Mouse (Mus musculus) cerebellum, postnatal 14 days (tissue): ENCODE measurements around the gene Rbm34.
A peak's percentile ranks its signal among the peaks of the same experiment; 100 is the strongest.

Experiments used
- DNase-seq, 2 experiments: peaks; one replicate each; pipeline ENCODE4 v3.0.0; 2021; ENCODE audit warnings: mixed read lengths in 2 of 2

Gene Rbm34

DNA sequence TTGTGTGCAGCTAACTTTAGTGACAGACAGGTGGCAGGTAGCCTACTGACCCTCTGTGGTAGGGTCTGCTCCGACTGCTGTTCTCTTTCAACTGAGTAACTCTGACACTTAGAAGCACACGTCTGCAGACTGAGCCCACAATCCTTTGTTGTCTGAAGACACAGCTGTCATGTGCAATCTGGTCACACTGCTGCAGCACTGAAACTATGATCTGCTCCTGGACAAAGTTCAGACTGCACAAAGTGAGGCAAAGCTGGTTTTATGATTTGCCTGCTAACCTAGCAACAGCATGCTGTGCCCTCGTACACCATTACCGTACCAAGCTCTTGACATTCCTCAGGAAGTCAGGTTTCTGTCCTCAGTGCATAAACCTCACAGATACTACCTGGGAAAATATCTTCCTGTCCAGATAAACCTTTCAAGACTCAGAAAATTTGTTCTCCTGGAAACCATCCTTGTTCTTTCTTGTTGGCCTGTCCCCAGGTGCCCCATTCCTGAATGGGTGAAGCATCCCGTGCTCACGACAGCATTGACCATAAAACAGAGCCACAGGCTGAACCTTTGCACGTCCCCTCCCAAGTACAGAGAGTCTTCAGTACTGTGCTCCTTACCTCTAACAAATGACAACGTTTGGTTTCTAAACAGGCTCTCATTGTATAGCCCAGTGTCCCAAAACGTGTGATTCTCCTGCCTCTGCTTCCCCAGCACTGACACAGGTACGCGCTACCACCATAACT, 18.8 kb downstream of the Rbm34 start:
- no peak for DNase-seq

DNA sequence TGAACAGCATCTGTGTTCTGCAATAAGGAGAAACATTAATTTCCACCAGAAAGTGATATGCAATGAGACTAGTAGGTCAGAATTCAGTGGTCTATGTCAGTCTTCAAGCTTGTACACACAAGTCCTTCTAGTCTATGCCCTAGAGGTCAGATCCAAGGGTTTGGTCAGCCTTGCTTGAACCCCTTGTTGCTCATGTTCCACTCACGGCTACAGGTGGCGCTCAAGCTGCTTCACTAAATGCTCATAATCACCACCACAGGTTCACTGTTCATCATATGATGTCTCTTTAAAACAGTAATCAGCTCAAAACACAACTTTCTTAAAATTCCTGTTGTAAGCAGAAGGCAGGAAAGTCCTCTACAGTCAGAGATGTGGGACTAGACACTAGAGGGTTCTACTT, 21.3 kb downstream of the Rbm34 start:
- DNase-seq, result no peak

DNA sequence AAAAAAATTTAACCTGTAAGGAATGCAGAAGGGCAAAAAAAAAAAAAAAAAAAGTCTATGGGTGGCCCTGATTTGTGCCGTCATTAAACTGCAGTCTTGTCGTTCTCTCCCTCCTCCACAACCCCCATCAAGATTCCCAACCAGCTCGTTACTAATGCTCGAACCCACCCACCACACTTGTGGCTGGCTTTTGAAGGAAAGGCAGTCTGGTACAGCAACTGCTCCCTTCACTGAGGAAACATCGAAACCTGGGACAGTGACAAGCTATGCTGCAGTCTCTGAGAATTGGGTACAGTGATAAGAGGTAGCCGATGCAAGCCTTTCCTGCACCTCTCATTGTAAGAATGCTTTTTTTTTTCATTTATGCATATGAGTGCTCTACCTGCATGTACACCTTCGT, 24.4 kb downstream of the Rbm34 start:
- no peak for DNase-seq

DNA sequence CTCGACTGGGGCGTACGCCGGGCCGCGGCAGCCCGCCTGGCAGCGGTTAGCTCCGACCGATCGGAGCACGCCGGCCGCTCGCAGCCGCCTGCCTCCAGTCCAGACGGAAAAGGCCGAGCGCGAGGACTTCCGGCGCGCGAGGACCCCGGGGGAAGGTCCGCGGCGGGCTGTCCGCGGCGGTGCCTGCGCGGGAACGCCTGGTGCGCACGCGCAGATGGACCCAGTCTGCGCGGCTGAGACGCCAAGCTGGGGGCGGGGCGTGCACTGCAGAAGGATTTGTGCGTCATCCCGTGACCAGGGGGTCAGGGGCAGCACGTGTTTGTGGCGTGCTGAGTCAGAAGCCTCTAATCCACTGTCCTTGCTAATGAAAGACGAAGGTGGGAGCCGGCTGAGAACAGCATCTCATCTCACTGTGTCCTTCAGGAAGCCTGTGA, 25.1 kb downstream of the Rbm34 start, which contains the start of gene Tomm20:
TSS of gene Tomm20 (minus strand) at position 115 of the 434 bp plus-strand sequence.
- DNase-seq, result peak; percentile 99

- peak; percentile 34 to 68 for DNase-seq
Observed at GRCm38 (mm10) chr8:126944781-126945691, 25.8 kb downstream of the Rbm34 start.

GRCm38 (mm10) chr8:126943565-126943964, 27.3 kb downstream of the Rbm34 start:
- no peak for DNase-seq

- DNase-seq, result no peak
Observed at GRCm38 (mm10) chr8:126937337-126937736, 33.5 kb downstream of the Rbm34 start.

DNA sequence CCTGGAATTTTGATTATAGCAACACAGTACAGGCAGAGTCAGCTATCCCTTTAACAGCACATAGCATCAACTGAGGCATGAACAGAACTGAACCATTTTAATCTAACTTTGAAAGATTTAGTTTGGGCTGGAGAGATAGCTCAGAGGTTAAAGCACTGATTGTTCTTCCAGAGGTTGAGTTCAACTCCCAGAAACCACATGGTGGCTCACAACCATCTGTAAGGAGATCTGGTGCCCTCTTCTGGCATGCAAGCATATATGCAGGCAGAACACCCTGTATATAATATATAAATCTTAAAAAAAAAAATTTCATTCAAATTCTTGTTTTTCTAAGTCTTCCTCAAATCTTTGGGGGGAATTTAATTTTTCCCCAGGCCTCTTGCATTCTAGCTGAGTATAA, 34.9 kb downstream of the Rbm34 start:
- peak in 1 of 2 experiments; percentile 34 for DNase-seq

GRCm38 (mm10) chr8:126935387-126935786, 35.5 kb downstream of the Rbm34 start:
- no peak for DNase-seq

- DNase-seq, result no peak
Observed at GRCm38 (mm10) chr8:126932656-126933055, 38.2 kb downstream of the Rbm34 start.

- no peak for DNase-seq
Observed at GRCm38 (mm10) chr8:126932249-126932648, 38.6 kb downstream of the Rbm34 start.

- no peak for DNase-seq
Observed at GRCm38 (mm10) chr8:126931720-126932119, 39.2 kb downstream of the Rbm34 start.

- peak; percentile 84 for DNase-seq
Observed at GRCm38 (mm10) chr8:126929607-126930161, 41.2 kb downstream of the Rbm34 start.

- DNase-seq, result peak; percentile 57 to 61
Observed at GRCm38 (mm10) chr8:126928755-126929505, 41.9 kb downstream of the Rbm34 start.

DNA sequence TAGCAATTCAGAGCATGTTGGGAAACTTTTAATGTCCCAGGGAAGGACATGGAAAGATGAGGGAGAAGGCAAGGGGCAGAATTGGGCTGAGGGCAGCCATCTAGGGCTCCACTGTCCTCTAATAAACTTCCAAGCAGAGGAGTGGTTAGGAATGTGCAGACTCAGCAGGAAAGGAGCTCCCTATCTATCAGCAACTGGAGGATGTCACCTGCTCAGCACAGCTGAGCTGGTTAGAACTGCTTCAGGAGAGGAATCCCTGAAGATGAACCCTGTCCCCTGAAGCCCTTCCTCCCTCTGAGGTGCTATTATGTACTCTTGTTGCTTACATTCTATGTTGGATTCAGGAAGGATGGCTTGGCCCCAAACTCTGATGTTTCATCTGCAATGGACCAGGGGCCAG, 42.8 kb downstream of the Rbm34 start:
- DNase-seq, result no peak

DNA sequence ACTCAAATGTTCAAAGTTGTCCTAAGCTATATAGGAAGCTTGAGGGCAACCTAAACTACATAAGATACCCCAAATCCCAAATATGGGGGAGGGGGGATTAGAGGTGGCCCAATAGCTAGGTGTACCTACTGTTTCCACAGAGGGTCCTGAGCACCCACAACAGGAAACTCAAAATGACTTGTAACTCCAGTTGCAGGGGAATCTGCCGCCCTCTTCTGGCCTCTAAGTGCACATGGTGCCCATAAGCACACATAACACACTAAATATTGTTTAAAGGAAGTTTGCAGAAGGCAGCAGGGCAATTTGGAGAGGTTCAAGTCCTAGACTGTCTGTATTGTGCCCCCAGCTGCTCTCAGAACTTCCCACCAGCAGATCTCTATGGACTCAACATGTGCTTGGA, 43.8 kb downstream of the Rbm34 start:
- DNase-seq, result no peak

DNA sequence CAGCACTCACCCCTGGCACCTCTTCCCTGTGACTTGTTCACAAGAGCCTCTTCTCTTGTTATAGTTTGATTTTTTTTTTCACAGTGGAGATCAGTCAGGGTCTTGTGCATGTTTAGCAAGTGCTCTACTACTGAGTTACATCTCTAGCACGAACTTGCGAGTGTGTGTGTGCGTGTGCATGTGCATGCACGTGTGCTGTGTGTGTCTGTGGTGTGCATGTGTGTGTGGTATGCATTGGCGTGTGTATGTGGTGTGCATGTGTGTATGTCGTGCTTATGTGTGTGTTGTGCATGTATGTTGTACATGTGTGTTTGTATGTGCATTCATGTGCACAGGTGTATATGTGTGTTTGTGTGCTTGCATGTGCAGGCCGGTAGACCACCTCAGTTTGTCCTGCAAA, 47.9 kb downstream of the Rbm34 start:
- DNase-seq, result no peak

GRCm38 (mm10) chr8:126921432-126921831, 49.4 kb downstream of the Rbm34 start:
- DNase-seq, result no peak

DNA sequence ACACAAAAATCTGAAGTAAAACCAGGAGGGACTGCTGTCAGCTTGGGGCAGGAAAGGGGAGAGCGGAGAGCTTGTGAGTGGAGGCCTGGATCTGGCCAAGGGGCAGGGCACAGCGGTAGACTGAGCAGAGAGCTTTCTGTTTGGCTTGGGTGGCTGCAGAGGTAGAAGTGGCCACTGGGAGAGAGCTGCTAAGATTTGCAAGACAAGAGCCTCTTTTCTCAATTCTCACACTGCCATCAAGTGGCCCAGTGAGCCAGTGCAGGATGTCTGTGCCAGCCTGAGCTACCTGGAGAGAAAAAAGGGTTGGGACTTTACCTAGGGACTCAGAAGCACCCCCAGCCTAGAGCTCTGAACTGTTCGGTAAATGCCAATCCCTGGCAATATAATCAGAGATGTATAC, 50.0 kb downstream of the Rbm34 start:
- DNase-seq, result peak; percentile 86 to 87

- no peak for DNase-seq
Observed at GRCm38 (mm10) chr8:126920386-126920785, 50.5 kb downstream of the Rbm34 start.

- no peak for DNase-seq
Observed at GRCm38 (mm10) chr8:126919703-126920102, 51.2 kb downstream of the Rbm34 start.

DNA sequence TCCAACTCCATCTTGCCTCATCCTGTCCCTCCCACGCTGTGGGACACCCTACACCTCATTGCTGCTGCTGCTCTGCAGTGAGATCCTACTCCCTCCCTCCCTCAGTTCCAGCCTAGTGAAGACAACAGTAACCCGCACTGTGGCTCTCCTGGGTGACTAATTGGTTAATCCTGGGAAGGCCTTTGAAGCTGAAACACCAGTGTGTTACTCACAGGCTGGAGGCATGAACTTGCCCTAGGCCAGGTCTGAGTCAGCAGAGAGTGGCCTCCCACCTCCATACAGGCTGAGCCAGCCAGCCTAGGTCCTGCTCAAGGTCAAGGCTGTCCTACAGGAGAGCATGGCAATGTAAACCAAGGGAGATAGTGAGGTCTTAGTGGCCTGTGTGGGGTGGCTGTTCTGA, 51.6 kb downstream of the Rbm34 start:
- DNase-seq, result no peak

- DNase-seq, result no peak
Observed at GRCm38 (mm10) chr8:126918356-126918755, 52.5 kb downstream of the Rbm34 start.
